Mouse (Mus musculus) neural tube, embryonic 15.5 days (tissue): Measurements from ENCODE around the gene Slc39a3. TPM values are rescaled to one million over a fixed set of nuclear protein-coding genes. Genes with fewer than 3 reads are reported as not detected.

ENCODE experiments used
- ATAC-seq: fragments of 200-750 bp; cut with Nextera tagmentation; 2 replicates; pipeline ENCODE4 v1.8.0; 2017; ENCODE audit warnings: mild to moderate bottlenecking, moderate TSS enrichment, moderate library complexity; ENCODE audit not compliant: low FRiP score
- H3K27ac ChIP-seq: fragments of 300-500 bp; sonication (generic); replicated peaks from 2 replicates; pipeline ENCODE4 v1.5.1; 2015; ENCODE audit warnings: mild to moderate bottlenecking, inconsistent platforms
- H3K27me3 ChIP-seq: fragments of 300-500 bp; sonication (generic); replicated peaks from 2 replicates; pipeline ENCODE4 v1.6.1; 2015; ENCODE audit warnings: inconsistent platforms
- H3K36me3 ChIP-seq: fragments of 300-500 bp; sonication (generic); 2 replicates; pipeline ENCODE4 v1.6.1; 2015; ENCODE audit warnings: inconsistent platforms
- H3K4me1 ChIP-seq: fragments of 300-500 bp; sonication (generic); 2 replicates; pipeline ENCODE4 v1.6.1; 2015; ENCODE audit warnings: inconsistent platforms
- H3K4me2 ChIP-seq: fragments of 300-500 bp; sonication (generic); 2 replicates; pipeline ENCODE4 v1.6.1; 2015; ENCODE audit warnings: inconsistent platforms, mild to moderate bottlenecking, moderate library complexity
- H3K4me3 ChIP-seq: fragments of 300-500 bp; sonication (generic); replicated peaks from 2 replicates; pipeline ENCODE4 v1.5.1; 2015; ENCODE audit warnings: mild to moderate bottlenecking, inconsistent platforms
- H3K9ac ChIP-seq: fragments of 300-500 bp; sonication (generic); replicated peaks from 2 replicates; pipeline ENCODE4 v1.6.1; 2015; ENCODE audit warnings: mild to moderate bottlenecking, inconsistent platforms
- H3K9me3 ChIP-seq: fragments of 300-500 bp; sonication (generic); replicated peaks from 2 replicates; pipeline ENCODE4 v1.6.1; 2016; ENCODE audit warnings: inconsistent platforms
- WGBS: fragments of 180-500 bp; shearing (Covaris S2); methylation state at CpG from one replicate; pipeline ENCODE4 v1.1.7; 2015; ENCODE audit warnings: mixed read lengths; 5-methylcytosine and 5-hydroxymethylcytosine counted together
- polyA plus RNA-seq: library from polyadenylated mRNA; unstranded; fragments of >200 nt; fragmentation: Nextera tagmentation; extraction: Ambion mirVana; gene quantifications from 2 replicates; pipeline ENCODE4 v1.2.1, GENCODE M21; 2015

Gene Slc39a3
- polyA plus RNA-seq, 1 experiment from 2014 or later: 47.7 TPM

- H3K9ac ChIP-seq: no peak overlapping the region
- no peak overlapping the region for H3K4me3 ChIP-seq
- H3K27me3 ChIP-seq: no peaks in the 10 kb centered on the region
- no peak for ATAC-seq
- peaks cover 35% of the 10 kb centered on the region for H3K4me1 ChIP-seq
- no peak overlapping the region for H3K27ac ChIP-seq
- H3K36me3 ChIP-seq: peaks cover 21% of the 10 kb centered on the region
- 82% methylated on average over 7 of the region's 7 CpGs for WGBS
- H3K9me3 ChIP-seq: no peaks in the 10 kb centered on the region
- peak overlapping the region; percentile 72 for H3K4me2 ChIP-seq
Measured at GRCm38 (mm10) chr10:81036251-81036650, 975 bp downstream of the Slc39a3 start.

GRCm38 (mm10) chr10:81033586-81033985 is 3.6 kb downstream of the Slc39a3 start:
- 85% methylated on average over 10 of the region's 10 CpGs for WGBS
- no peak for ATAC-seq

GRCm38 (mm10) chr10:81029031-81029430 is 8.2 kb downstream of the Slc39a3 start:
- no peak overlapping the region for H3K27ac ChIP-seq
- peaks cover 9% of the 10 kb centered on the region; the same call in 1 of the 2 replicates for H3K27me3 ChIP-seq
- no peak for ATAC-seq
- peaks cover 29% of the 10 kb centered on the region for H3K4me1 ChIP-seq
- WGBS: 58% methylated on average over 10 of the region's 10 CpGs
- H3K9ac ChIP-seq: no peak overlapping the region
- H3K4me2 ChIP-seq: no peak overlapping the region
- H3K9me3 ChIP-seq: no peaks in the 10 kb centered on the region
- no peak overlapping the region for H3K4me3 ChIP-seq
- H3K36me3 ChIP-seq: peaks cover 38% of the 10 kb centered on the region

More at GRCm38 (mm10) chr10:81033586-81033985, 3.6 kb downstream of the Slc39a3 start:
- no peak overlapping the region for H3K4me2 ChIP-seq
- peaks cover 38% of the 10 kb centered on the region for H3K36me3 ChIP-seq
- H3K27me3 ChIP-seq: no peaks in the 10 kb centered on the region
- no peaks in the 10 kb centered on the region for H3K9me3 ChIP-seq
- peaks cover 38% of the 10 kb centered on the region for H3K4me1 ChIP-seq
- H3K9ac ChIP-seq: no peak overlapping the region
- H3K4me3 ChIP-seq: no peak overlapping the region
- no peak overlapping the region for H3K27ac ChIP-seq

- H3K27me3 ChIP-seq: peaks cover 13% of the 10 kb centered on the region; the same call in 1 of the 2 replicates
- H3K4me3 ChIP-seq: no peak overlapping the region
- H3K4me1 ChIP-seq: peaks cover 28% of the 10 kb centered on the region
- no peaks in the 10 kb centered on the region for H3K9me3 ChIP-seq
- ATAC-seq: no peak
- no peak overlapping the region for H3K4me2 ChIP-seq
- H3K9ac ChIP-seq: no peak overlapping the region
- H3K27ac ChIP-seq: no peak overlapping the region
- peaks cover 35% of the 10 kb centered on the region for H3K36me3 ChIP-seq
Measured at GRCm38 (mm10) chr10:81028219-81028618, 9.0 kb downstream of the Slc39a3 start.

GRCm38 (mm10) chr10:81027331-81027730 is 9.9 kb downstream of the Slc39a3 start:
- H3K9me3 ChIP-seq: no peaks in the 10 kb centered on the region
- H3K4me2 ChIP-seq: no peak overlapping the region
- peaks cover 33% of the 10 kb centered on the region for H3K4me1 ChIP-seq
- H3K9ac ChIP-seq: no peak overlapping the region
- peaks cover 18% of the 10 kb centered on the region; the same call in 1 of the 2 replicates for H3K27me3 ChIP-seq
- no peak for ATAC-seq
- WGBS: 83% methylated on average over 4 of the region's 4 CpGs
- H3K27ac ChIP-seq: no peak overlapping the region
- no peak overlapping the region for H3K4me3 ChIP-seq
- peaks cover 26% of the 10 kb centered on the region for H3K36me3 ChIP-seq

GRCm38 (mm10) chr10:81026857-81027256 is 10.4 kb downstream of the Slc39a3 start:
- H3K9ac ChIP-seq: no peak overlapping the region
- ATAC-seq: no peak
- H3K4me2 ChIP-seq: no peak overlapping the region
- H3K9me3 ChIP-seq: no peaks in the 10 kb centered on the region
- WGBS: 95% methylated on average over 5 of the region's 5 CpGs
- H3K4me1 ChIP-seq: peaks cover 37% of the 10 kb centered on the region
- no peak overlapping the region for H3K27ac ChIP-seq
- no peak overlapping the region for H3K4me3 ChIP-seq
- peaks cover 22% of the 10 kb centered on the region for H3K36me3 ChIP-seq
- peaks cover 19% of the 10 kb centered on the region; the same call in 1 of the 2 replicates for H3K27me3 ChIP-seq

- Histone ChIP-seq H3K27me3 (peaks cover 22% of the 10 kb centered on the region; the same call in 1 of the 2 replicates), H3K27ac (peak within 1 kb of the TSS; percentile 37), H3K4me3 (peak within 1 kb of the TSS; percentile 57), H3K4me1 (peaks cover 40% of the 10 kb centered on the region), H3K4me2 (peak within 1 kb of the TSS; percentile 73), H3K36me3 (peaks cover 12% of the 10 kb centered on the region), H3K9me3 (no peaks in the 10 kb centered on the region), H3K9ac (peak within 1 kb of the TSS; percentile 71)
- peak; percentile 45; the same call in 1 of the 2 replicates for ATAC-seq
- WGBS: 48% methylated on average over 12 of the region's 12 CpGs
Measured at GRCm38 (mm10) chr10:81025639-81026275, 11.5 kb downstream of the Slc39a3 start, which contains the start of gene Diras1. Gene Diras1, minus strand, starts transcription at chr10:81025662.

- Histone ChIP-seq H3K27me3 (peaks cover 22% of the 10 kb centered on the region; the same call in 1 of the 2 replicates), H3K4me2 (peak overlapping the region; percentile 73), H3K4me1 (peaks cover 40% of the 10 kb centered on the region), H3K36me3 (peaks cover 6% of the 10 kb centered on the region; the same call in 1 of the 2 replicates), H3K9me3 (no peaks in the 10 kb centered on the region), H3K27ac (no peak overlapping the region; the same call in 1 of the 2 replicates), H3K4me3 (peak overlapping the region; percentile 57), H3K9ac (peak overlapping the region; percentile 71)
- peak; percentile 67 for ATAC-seq
- 2% methylated on average over 20 of the region's 43 CpGs for WGBS
Measured at GRCm38 (mm10) chr10:81025047-81025621, 12.1 kb downstream of the Slc39a3 start.

- Histone ChIP-seq H3K4me2 (peak overlapping the region; percentile 73), H3K27me3 (peaks cover 22% of the 10 kb centered on the region; the same call in 1 of the 2 replicates), H3K4me1 (peaks cover 39% of the 10 kb centered on the region), H3K4me3 (peak overlapping the region; percentile 57), H3K27ac (no peak overlapping the region), H3K9ac (peak overlapping the region; percentile 71), H3K9me3 (no peaks in the 10 kb centered on the region), H3K36me3 (no peaks in the 10 kb centered on the region)
- WGBS: 80% methylated on average over 5 of the region's 5 CpGs
- ATAC-seq: peak; percentile 19; the same call in 1 of the 2 replicates
Measured at GRCm38 (mm10) chr10:81024346-81024937, 12.8 kb downstream of the Slc39a3 start.

GRCm38 (mm10) chr10:81022744-81023143 is 14.5 kb downstream of the Slc39a3 start:
- H3K9ac ChIP-seq: no peak overlapping the region
- no peaks in the 10 kb centered on the region for H3K9me3 ChIP-seq
- H3K4me1 ChIP-seq: peaks cover 35% of the 10 kb centered on the region
- no peak for ATAC-seq
- H3K4me2 ChIP-seq: peak overlapping the region; percentile 36; the same call in 1 of the 2 replicates
- peaks cover 22% of the 10 kb centered on the region; the same call in 1 of the 2 replicates for H3K27me3 ChIP-seq
- no peak overlapping the region for H3K4me3 ChIP-seq
- no peaks in the 10 kb centered on the region for H3K36me3 ChIP-seq
- 67% methylated on average over 8 of the region's 8 CpGs for WGBS
- H3K27ac ChIP-seq: no peak overlapping the region

- no peak for ATAC-seq
- H3K27ac ChIP-seq: no peak overlapping the region
- WGBS: 9% methylated on average over 23 of the region's 26 CpGs
- peak overlapping the region; percentile 36 for H3K4me2 ChIP-seq
- peaks cover 35% of the 10 kb centered on the region for H3K4me1 ChIP-seq
- no peaks in the 10 kb centered on the region for H3K36me3 ChIP-seq
- no peak overlapping the region for H3K9ac ChIP-seq
- H3K9me3 ChIP-seq: no peaks in the 10 kb centered on the region
- 0 out of 2 replicates have a peak overlapping the region, but pooled peaks have one; percentile 2 for H3K4me3 ChIP-seq
- H3K27me3 ChIP-seq: peaks cover 22% of the 10 kb centered on the region; the same call in 1 of the 2 replicates
Measured at GRCm38 (mm10) chr10:81021547-81022110, 15.6 kb downstream of the Slc39a3 start.
